12 mouse cellular contexts compared by ENCODE assay signal in genomic region chr17:31806025-31806424, GRCm38 (mm10). TPM values are rescaled to one million over a fixed set of nuclear protein-coding genes. Genes with fewer than 3 reads are reported as not detected.
A peak's percentile ranks its signal among the peaks of the same experiment; 100 is the strongest.
DNase-seq lines count a peak whose midpoint lies in the region; ATAC-seq lines count a peak whose summit lies in the region.
"Had no signal": no experiment of that assay in that cellular context is flagged by ENCODE, and none has a peak within 500 bp of the region (broad histone marks: within the 10 kb centered on the region; RNA-seq: fewer than 3 reads in every experiment).

No protein-coding gene starts in this region.

- no peak overlapping the region for H3K4me2 ChIP-seq in forebrain, embryonic 11.5 days (ENCODE audit: low read depth, low read length, severe bottlenecking)
- H3K4me2 ChIP-seq in midbrain, embryonic 13.5 days (replicated peaks): no peak overlapping the region
- H3K4me2 ChIP-seq in midbrain, embryonic 11.5 days: no peak overlapping the region
- no peak overlapping the region for H3K4me2 ChIP-seq in hindbrain, embryonic 14.5 days (replicated peaks)
- no peak overlapping the region for H3K4me2 ChIP-seq in stomach, embryonic 14.5 days (replicated peaks; ENCODE audit: low read depth, low read length)
- H3K4me2 ChIP-seq: embryonic facial prominence, embryonic 15.5 days; hindbrain, embryonic 15.5 days; liver, embryonic 15.5 days had no signal

- no peaks in the 10 kb centered on the region for H3K27me3 ChIP-seq in forebrain, embryonic 10.5 days (ENCODE audit: poor library complexity, severe bottlenecking)
- H3K27me3 ChIP-seq in forebrain, embryonic 11.5 days (ENCODE audit: control insufficient read depth, insufficient read depth, low read length): no peaks in the 10 kb centered on the region
- H3K27me3 ChIP-seq in midbrain, embryonic 13.5 days: no peaks in the 10 kb centered on the region
- no peaks in the 10 kb centered on the region for H3K27me3 ChIP-seq in midbrain, embryonic 11.5 days (ENCODE audit: control insufficient read depth, insufficient read depth, low read length)
- H3K27me3 ChIP-seq in hindbrain, embryonic 14.5 days (ENCODE audit: control insufficient read depth, insufficient read depth, low read length): no peaks in the 10 kb centered on the region
- H3K27me3 ChIP-seq in stomach, embryonic 14.5 days (ENCODE audit: control insufficient read depth, insufficient read depth, low read length): no peaks in the 10 kb centered on the region
- H3K27me3 ChIP-seq: embryonic facial prominence, embryonic 15.5 days; hindbrain, embryonic 15.5 days; liver, embryonic 15.5 days had no signal

- 22% methylated on average over 8 of the region's 8 CpGs for WGBS in forebrain, embryonic 10.5 days
- 19% methylated on average over 7 of the region's 8 CpGs for WGBS in forebrain, embryonic 11.5 days
- 28% methylated on average over 8 of the region's 8 CpGs for WGBS in midbrain, embryonic 13.5 days
- WGBS in midbrain, embryonic 11.5 days: 29% methylated on average over 8 of the region's 8 CpGs
- WGBS in hindbrain, embryonic 14.5 days: 31% methylated on average over 7 of the region's 8 CpGs
- WGBS in stomach, embryonic 14.5 days: 46% methylated on average over 8 of the region's 8 CpGs

- H3K27ac ChIP-seq in forebrain, embryonic 10.5 days: peak overlapping the region; percentile 62; the same call in 1 of the 2 replicates
- H3K27ac ChIP-seq in forebrain, embryonic 11.5 days (ENCODE audit: low read depth, low read length): no peak overlapping the region
- H3K27ac ChIP-seq in midbrain, embryonic 13.5 days: peak overlapping the region; percentile 51; the same call in 1 of the 2 replicates
- H3K27ac ChIP-seq in midbrain, embryonic 11.5 days (ENCODE audit: low read depth, low read length): no peak overlapping the region
- H3K27ac ChIP-seq in hindbrain, embryonic 14.5 days: 0 out of 2 replicates have a peak overlapping the region, but pooled peaks have one; percentile 3
- H3K27ac ChIP-seq in stomach, embryonic 14.5 days (ENCODE audit: low read length): peak overlapping the region; percentile 66; the same call in 1 of the 2 replicates
- H3K27ac ChIP-seq: hindbrain, embryonic 15.5 days; liver, embryonic 15.5 days had no signal

- DNase-seq in forebrain, embryonic 10.5 days (ENCODE audit: extremely low spot score, low spot score): no peak
- DNase-seq in forebrain, embryonic 11.5 days (ENCODE audit: low spot score): no peak
- no peak for DNase-seq in midbrain, embryonic 11.5 days (ENCODE audit: low spot score, missing footprints)
- peak; percentile 64 for DNase-seq in hindbrain, embryonic 14.5 days (ENCODE audit: low spot score)
- DNase-seq in ovary, postnatal 36 days (ENCODE audit: low spot score): no peak
- no peak for DNase-seq in layer of hippocampus, postnatal 10 days (ENCODE audit: low spot score in 2 of 2)
- DNase-seq: adrenal gland, postnatal 36 days had no signal

- H3K4me3 ChIP-seq in forebrain, embryonic 10.5 days: no peak overlapping the region
- H3K4me3 ChIP-seq in forebrain, embryonic 11.5 days (ENCODE audit: low read depth, low read length): no peak overlapping the region
- H3K4me3 ChIP-seq in midbrain, embryonic 13.5 days (replicated peaks): no peak overlapping the region
- no peak overlapping the region for H3K4me3 ChIP-seq in midbrain, embryonic 11.5 days (ENCODE audit: low read depth, low read length)
- no peak overlapping the region for H3K4me3 ChIP-seq in hindbrain, embryonic 14.5 days (replicated peaks; ENCODE audit: low read length)
- no peak overlapping the region for H3K4me3 ChIP-seq in stomach, embryonic 14.5 days (ENCODE audit: low read depth, low read length)
- H3K4me3 ChIP-seq: embryonic facial prominence, embryonic 15.5 days; hindbrain, embryonic 15.5 days; liver, embryonic 15.5 days had no signal

- ATAC-seq in forebrain, embryonic 11.5 days (replicated peaks; ENCODE audit: low FRiP score): no peak
- no peak for ATAC-seq in midbrain, embryonic 13.5 days
- ATAC-seq in midbrain, embryonic 11.5 days (ENCODE audit: low FRiP score): no peak
- ATAC-seq in hindbrain, embryonic 14.5 days (ENCODE audit: low FRiP score): no peak
- no peak; the same call in 1 of the 2 replicates for ATAC-seq in stomach, embryonic 14.5 days (ENCODE audit: insufficient number of reproducible peaks, insufficient read depth, low FRiP score, low read depth)

- H3K4me1 ChIP-seq in forebrain, embryonic 10.5 days: peaks cover 37% of the 10 kb centered on the region
- peaks cover 3% of the 10 kb centered on the region; the same call in 1 of the 2 replicates for H3K4me1 ChIP-seq in forebrain, embryonic 11.5 days (replicated peaks; ENCODE audit: control insufficient read depth, insufficient read depth, low read length)
- peaks cover 10% of the 10 kb centered on the region; the same call in 1 of the 2 replicates for H3K4me1 ChIP-seq in midbrain, embryonic 13.5 days (replicated peaks)
- no peaks in the 10 kb centered on the region for H3K4me1 ChIP-seq in midbrain, embryonic 11.5 days (ENCODE audit: control insufficient read depth, insufficient read depth, low read length)
- H3K4me1 ChIP-seq in hindbrain, embryonic 14.5 days (replicated peaks; ENCODE audit: control insufficient read depth, insufficient read depth, low read length): peaks cover 13% of the 10 kb centered on the region
- H3K4me1 ChIP-seq in stomach, embryonic 14.5 days (ENCODE audit: control insufficient read depth, insufficient read depth, low read length): peaks cover 9% of the 10 kb centered on the region; the same call in 1 of the 2 replicates

- no peaks in the 10 kb centered on the region for H3K9me3 ChIP-seq in forebrain, embryonic 10.5 days
- H3K9me3 ChIP-seq in forebrain, embryonic 11.5 days (ENCODE audit: control insufficient read depth, low read length): no peaks in the 10 kb centered on the region
- H3K9me3 ChIP-seq in midbrain, embryonic 13.5 days: no peaks in the 10 kb centered on the region
- H3K9me3 ChIP-seq in midbrain, embryonic 11.5 days (ENCODE audit: control insufficient read depth, low read length): no peaks in the 10 kb centered on the region
- no peaks in the 10 kb centered on the region for H3K9me3 ChIP-seq in hindbrain, embryonic 14.5 days (ENCODE audit: control insufficient read depth, low read length)
- H3K9me3 ChIP-seq in stomach, embryonic 14.5 days (ENCODE audit: control insufficient read depth, low read depth, low read length): no peaks in the 10 kb centered on the region
- H3K9me3 ChIP-seq: embryonic facial prominence, embryonic 15.5 days; hindbrain, embryonic 15.5 days; liver, embryonic 15.5 days had no signal

- no peak overlapping the region for H3K9ac ChIP-seq in forebrain, embryonic 11.5 days (ENCODE audit: low read length)
- H3K9ac ChIP-seq in midbrain, embryonic 13.5 days (replicated peaks): no peak overlapping the region
- no peak overlapping the region for H3K9ac ChIP-seq in midbrain, embryonic 11.5 days (ENCODE audit: low read length)
- H3K9ac ChIP-seq in hindbrain, embryonic 14.5 days: no peak overlapping the region
- H3K9ac ChIP-seq in stomach, embryonic 14.5 days (replicated peaks; ENCODE audit: low read depth, low read length): no peak overlapping the region
- H3K9ac ChIP-seq: embryonic facial prominence, embryonic 15.5 days; hindbrain, embryonic 15.5 days; liver, embryonic 15.5 days had no signal

- no peaks in the 10 kb centered on the region for H3K36me3 ChIP-seq in forebrain, embryonic 10.5 days (replicated peaks)
- no peaks in the 10 kb centered on the region for H3K36me3 ChIP-seq in forebrain, embryonic 11.5 days (ENCODE audit: control insufficient read depth, insufficient read depth, low read length)
- no peaks in the 10 kb centered on the region for H3K36me3 ChIP-seq in midbrain, embryonic 13.5 days
- no peaks in the 10 kb centered on the region for H3K36me3 ChIP-seq in midbrain, embryonic 11.5 days (ENCODE audit: control insufficient read depth, insufficient read depth, low read length)
- no peaks in the 10 kb centered on the region for H3K36me3 ChIP-seq in hindbrain, embryonic 14.5 days (replicated peaks; ENCODE audit: control insufficient read depth, insufficient read depth)
- H3K36me3 ChIP-seq in stomach, embryonic 14.5 days (ENCODE audit: control insufficient read depth, insufficient read depth, low read length): no peaks in the 10 kb centered on the region
- H3K36me3 ChIP-seq: embryonic facial prominence, embryonic 15.5 days; hindbrain, embryonic 15.5 days; liver, embryonic 15.5 days had no signal

RNA-seq across cellular contexts. Expression of gene Sik1, which starts 49.6 kb away (rescaled TPM):
- 10.0 and 11.4 TPM in 2 replicates for polyA plus RNA-seq in forebrain, embryonic 10.5 days (2016; fragmentation: Nextera tagmentation; extraction: Ambion mirVana)
- 15.6 and 16.7 TPM in 2 replicates for polyA plus RNA-seq in forebrain, embryonic 11.5 days (2014; fragmentation: Nextera tagmentation; extraction: Ambion mirVana)
- 16.9 and 17.6 TPM in 2 replicates for polyA plus RNA-seq in midbrain, embryonic 13.5 days (2015; fragmentation: Nextera tagmentation; extraction: Ambion mirVana)
- polyA plus RNA-seq in midbrain, embryonic 11.5 days (2014; fragmentation: Nextera tagmentation; extraction: Ambion mirVana): 8.9 and 14.0 TPM in 2 replicates
- polyA plus RNA-seq in hindbrain, embryonic 14.5 days (2014; fragmentation: Nextera tagmentation; extraction: Ambion mirVana): 17.0 and 20.5 TPM in 2 replicates
- polyA plus RNA-seq in stomach, embryonic 14.5 days (2014; fragmentation: Nextera tagmentation; extraction: Ambion mirVana): 19.7 and 20.8 TPM in 2 replicates
- total RNA-seq in layer of hippocampus, postnatal 10 days (2021): 10 to 100 TPM; 21.7 to 22.2 TPM

Comparison
In these comparisons a context has a peak if more than half of its experiments do, and no peak if none do; other contexts are left out.
1. H3K27ac ChIP-seq: peak in forebrain, embryonic 10.5 days (single experiment), midbrain, embryonic 13.5 days (single experiment), hindbrain, embryonic 14.5 days (single experiment) and stomach, embryonic 14.5 days (single experiment); none in forebrain, embryonic 11.5 days (single experiment) and midbrain, embryonic 11.5 days (single experiment).